Mouse (Mus musculus): Measurements from ENCODE around the gene Ocel1. TPM values are rescaled to one million over a fixed set of nuclear protein-coding genes. Genes with fewer than 3 reads are reported as not detected.
"Not testable (repeated sequence)": the region's sequence is repeated elsewhere in the genome, so short reads cannot be mapped to it uniquely, and the experiment has no call there.

Ocel1 gene
- total RNA-seq (2021), result 10 to 100 TPM; 14.3 to 17.9 TPM
- long read RNA-seq, partial matches to known transcripts, result 3 of 9 reads
- long read RNA-seq, other reads (novel, unspliced or antisense), result 3 of 9 reads

DNA sequence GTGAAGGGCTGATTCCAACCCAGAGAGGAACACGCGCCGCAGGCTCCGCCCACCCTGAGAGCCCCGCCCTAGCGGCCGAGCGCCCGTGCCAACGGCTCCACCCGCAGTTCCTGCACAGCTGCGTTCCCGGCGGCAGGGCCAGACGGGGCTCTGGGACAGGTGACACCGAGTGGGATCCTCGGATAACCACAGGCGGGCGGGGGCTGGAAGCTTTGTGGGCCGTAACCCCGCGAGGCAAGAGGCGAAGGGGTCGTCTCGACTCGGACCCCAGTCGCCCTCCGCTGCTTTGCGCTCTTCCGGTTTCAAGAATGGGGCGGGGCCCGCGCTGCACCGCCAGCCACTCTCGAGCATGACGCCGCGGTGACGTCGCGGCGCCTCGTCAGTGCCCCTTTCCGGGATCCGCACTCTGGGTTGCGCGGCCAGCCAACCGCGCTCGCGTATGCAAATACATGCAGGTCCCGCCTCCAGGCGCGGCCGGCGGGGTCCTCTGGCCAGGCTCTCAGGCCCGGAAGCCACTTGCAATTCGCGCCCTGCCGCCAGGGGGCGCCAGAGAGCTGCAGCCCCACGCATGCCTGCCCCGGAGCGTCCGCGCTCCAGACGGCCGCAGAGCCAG, at the start of gene Ocel1:
TSS of gene Ocel1 (plus strand) at position 63 of the 613 bp plus-strand sequence.
- DNase-seq (ENCODE audit: low spot score in 2 of 2), result peak; percentile 97 to 99

- peak in 1 of 2 experiments; percentile 20 for DNase-seq (ENCODE audit: low spot score in 2 of 2)
These were observed 48.2 kb upstream of the Ocel1 start for GRCm38 (mm10) chr8:71322939-71323338.

DNA sequence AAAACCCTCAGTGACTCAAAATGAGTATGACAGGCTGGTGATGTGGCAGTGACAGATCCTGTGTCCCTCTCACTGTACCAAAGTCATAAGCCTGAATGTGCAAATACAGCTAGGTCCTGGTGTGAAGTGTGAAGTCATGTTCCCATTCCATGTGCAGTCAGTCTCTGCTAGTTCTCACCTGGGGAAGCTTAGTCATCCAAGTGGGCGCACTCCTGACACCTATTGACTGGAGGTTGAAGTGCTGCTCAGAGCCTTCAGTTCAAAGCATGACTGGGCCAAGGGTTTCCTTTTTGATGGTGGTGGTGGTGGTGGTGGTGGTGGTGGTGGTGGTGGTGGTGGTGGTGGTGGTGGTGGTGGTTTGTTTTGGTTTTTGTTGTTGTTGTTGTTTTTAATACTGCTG, 46.2 kb upstream of the Ocel1 start:
- peak in 1 of 2 experiments; percentile 10 for DNase-seq (ENCODE audit: low spot score in 2 of 2)

DNA sequence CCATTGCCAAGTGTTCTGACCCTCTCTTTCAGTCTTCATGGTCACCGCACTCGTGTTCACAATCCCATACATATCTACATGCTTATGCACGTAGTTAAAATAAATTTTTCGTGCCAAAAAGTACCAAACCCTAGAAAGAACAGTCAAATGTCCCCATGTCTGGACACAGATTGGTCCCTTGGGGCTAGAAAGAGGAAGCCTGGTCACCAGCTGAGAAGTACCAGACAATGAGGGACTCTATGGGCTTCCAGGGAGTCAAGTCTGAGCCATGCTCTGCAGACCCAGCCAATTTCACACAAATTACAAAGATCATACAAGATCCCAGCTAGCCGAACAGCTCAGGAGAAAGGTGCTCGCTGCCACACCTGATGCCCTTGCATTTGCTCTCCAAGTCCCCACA, 33.3 kb upstream of the Ocel1 start:
- not testable (repeated sequence) for DNase-seq (ENCODE audit: low spot score in 2 of 2)

DNA sequence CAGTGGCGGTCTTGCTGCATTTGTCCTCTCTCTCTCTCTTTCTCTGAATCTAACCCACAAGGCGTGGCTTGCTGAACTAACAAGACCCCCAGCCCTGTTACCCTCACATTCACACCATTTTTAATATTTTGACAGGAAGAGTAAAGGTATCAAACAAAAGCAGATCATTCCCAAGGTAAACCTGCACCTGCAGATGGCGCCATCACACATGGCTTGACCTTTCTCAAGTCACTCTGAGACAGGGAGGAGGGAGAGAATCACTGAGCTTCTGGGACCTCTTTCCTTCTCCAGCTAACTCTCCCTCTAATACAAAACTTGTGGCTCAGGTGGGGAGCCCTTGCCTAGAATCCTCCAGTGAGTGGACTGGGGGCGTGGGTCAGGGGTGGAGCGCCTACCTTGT, 30.5 kb upstream of the Ocel1 start:
- DNase-seq (ENCODE audit: low spot score in 2 of 2), result no peak

DNA sequence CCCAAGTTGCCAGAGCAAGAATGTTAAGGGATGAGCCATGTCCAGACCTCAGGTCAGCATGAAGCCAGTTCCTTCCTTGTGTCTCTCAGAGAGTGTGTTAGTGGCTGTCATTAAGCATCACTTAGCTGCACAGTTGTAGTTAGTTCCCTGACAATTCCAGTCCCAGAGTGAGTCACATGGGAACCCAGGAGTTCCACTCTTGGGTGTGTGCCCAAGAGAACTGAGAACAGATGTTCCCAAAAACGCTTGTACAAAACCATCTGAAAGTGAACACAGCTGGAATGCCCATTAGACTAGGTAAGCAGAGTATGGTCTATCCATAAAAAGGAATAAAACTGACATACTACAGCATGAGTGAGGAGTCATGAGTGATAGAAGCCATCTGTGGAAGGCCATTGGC, 24.5 kb upstream of the Ocel1 start:
- no peak for DNase-seq (ENCODE audit: low spot score in 2 of 2)

- DNase-seq (ENCODE audit: low spot score in 2 of 2), result no peak
These were observed 20.0 kb upstream of the Ocel1 start for GRCm38 (mm10) chr8:71351117-71351516.

DNA sequence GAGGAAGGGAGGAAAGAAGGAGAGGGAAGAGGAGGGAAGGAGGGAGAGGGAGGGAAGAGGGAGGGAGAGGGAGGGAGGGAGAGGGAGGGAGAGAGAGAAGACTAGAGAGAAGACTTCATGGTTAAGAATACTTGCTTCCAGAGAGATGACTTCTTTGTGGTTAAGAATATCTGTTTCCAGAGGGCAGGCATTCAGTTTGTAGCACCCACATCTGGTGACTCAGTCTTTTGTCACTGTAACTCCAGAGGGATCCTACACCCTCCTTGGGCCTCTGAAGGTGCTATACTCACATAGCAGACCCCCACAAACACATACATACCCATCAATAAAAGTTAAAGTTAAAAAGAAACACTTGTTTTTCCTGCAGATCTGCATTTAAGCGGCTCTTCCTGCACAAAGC, 19.6 kb upstream of the Ocel1 start:
- no peak for DNase-seq (ENCODE audit: low spot score in 2 of 2)

DNA sequence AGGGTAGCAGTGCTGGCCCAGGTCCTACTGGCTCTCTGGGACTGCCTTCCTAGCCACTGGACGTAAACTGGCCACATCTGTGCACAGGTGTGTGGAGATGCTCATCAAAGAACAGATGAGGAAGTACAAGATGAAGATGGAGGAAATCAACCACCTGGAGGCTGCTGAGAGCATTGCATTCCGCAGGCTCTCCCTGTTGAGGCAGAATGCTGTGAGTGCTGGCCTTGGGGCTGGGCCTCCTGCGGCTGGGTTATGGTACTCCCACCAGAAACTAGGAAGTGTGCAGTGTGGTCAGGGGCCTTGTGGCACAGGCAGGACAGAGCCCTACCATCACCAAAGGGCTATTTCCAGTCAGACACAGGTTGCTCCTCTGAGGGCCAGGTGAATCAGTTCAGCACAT, 13.1 kb upstream of the Ocel1 start:
- DNase-seq (ENCODE audit: low spot score in 2 of 2), result no peak

GRCm38 (mm10) chr8:71366771-71367528, 4.1 kb upstream of the Ocel1 start, which contains the start of gene Use1:
Use1 (plus strand) TSS chr8:71366848.
- peak; percentile 91 to 95 for DNase-seq (ENCODE audit: low spot score in 2 of 2)

DNA sequence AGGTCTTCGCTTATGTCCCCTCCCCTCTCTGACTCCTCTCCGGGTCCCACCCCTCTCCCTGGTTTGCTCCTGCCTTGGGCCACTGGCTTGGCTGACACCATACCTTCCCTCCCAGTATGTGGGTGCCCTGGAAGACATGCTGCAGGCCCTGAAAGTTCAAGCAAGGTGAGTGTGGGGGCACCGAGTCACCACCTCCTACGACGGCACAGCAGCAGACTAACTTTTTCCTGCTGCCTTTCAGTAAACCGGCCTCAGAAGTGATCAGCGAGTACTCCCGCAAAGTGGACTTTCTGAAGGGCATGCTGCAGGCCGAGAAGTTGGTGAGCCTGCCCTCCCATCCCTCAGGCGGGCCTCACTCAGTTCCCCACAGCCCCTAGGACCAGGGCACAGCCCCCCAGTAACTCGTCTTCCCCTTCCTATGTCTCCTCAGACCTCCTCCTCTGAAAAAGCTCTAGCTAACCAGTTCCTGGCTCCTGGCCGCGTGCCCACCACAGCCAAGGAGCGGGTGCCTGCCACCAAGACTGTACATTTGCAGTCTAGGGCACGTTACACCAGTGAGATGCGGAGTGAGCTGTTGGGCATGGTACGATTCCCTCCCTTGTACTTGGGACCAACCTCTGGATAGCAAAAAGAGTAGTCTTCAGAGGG, 3.4 kb upstream of the Ocel1 start:
- no peak for DNase-seq (ENCODE audit: low spot score in 2 of 2)

GRCm38 (mm10) chr8:71368366-71368765, 2.7 kb upstream of the Ocel1 start:
- no peak for DNase-seq (ENCODE audit: low spot score in 2 of 2)

DNA sequence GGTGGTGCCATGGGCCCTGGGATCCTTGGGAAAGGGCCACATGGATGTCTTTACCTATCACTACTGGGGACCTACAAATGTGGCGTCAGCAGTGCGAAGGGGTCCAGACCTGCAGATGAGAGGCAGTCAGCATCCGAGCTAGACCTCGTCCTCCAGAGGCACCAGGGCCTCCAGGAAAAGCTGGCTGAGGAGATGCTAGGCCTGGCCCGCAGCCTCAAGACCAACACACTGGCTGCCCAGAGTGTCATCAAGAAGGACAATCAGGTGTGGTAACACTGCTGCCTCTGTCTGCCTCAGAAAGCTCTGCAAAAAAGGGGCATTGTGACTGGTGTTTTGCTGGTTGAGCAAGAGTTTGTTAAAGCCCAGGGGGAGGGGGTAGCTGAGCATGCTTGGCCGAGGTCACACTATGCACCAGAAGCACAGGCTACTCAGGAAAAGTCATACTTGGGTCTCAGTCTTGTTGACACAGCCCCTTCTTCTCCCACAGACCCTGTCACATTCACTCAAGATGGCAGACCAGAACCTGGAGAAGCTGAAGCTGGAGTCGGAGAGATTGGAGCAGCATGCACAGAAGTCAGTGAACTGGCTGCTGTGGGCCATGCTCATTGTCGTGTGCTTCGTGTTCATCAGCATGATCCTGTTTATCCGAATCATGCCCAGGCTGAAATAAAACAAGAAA, 1.9 kb upstream of the Ocel1 start:
- DNase-seq (ENCODE audit: low spot score in 2 of 2), result no peak

DNA sequence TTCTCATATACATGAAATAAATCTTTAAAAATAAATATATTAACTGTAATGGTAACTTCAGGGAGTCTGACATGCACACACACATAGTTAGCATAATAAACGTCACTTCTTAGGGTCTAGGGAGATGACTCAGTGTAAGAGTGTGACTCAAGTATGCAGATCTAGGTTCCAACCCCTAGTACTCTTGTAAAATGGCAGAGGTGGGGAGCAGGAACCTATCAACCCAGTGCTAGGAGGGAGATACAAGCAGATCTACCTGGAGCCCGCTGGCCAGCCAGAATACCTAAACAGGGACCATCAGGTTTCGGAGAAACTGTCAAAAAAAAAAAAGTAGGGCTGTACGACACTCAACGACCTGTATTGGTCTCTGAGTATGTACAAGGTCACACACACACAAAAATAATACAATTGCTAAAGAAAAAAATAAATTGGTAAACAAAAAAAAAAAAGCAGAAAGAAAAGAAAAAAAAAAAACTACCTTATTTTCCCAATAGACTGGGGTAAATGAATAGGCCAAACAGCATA, 325 bp upstream of the Ocel1 start:
- no peak for DNase-seq (ENCODE audit: low spot score in 2 of 2)

- DNase-seq (ENCODE audit: low spot score in 2 of 2), result no peak
These were observed 1.3 kb downstream of the Ocel1 start for GRCm38 (mm10) chr8:71372427-71372826.

- no peak for DNase-seq (ENCODE audit: low spot score in 2 of 2)
These were observed 1.9 kb downstream of the Ocel1 start for GRCm38 (mm10) chr8:71373000-71373399.

DNA sequence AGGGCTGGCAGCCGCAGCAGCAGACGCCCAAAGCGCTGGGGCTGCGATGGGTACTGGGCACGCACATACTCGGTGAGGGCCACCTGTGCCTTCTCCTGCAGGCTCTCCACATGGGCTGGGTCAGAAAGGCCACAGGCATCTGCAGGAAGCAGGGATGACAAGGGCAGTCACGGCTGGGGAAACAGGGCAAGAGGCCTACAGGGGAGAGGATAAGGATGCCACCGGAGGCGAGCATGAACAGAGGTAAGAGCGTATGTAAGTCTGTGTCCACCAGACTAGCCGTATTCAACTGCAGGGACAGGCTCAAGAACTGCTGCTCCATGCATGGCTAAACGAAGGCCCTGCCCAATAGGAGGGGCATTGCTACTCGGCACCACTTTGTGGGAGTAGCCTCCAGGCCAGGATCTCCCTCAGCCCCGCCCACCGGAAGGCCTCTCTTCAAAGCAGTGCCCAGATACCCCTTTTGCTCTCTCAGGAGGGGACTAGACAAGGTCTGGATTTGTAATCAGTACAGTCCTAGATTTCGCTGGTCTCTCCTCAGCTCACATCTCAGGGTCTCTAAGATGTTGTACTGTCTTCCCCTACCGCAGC, 3.6 kb downstream of the Ocel1 start:
- no peak for DNase-seq (ENCODE audit: low spot score in 2 of 2)

- peak in 1 of 2 experiments; percentile 46 for DNase-seq (ENCODE audit: low spot score in 2 of 2)
These were observed 4.7 kb downstream of the Ocel1 start for GRCm38 (mm10) chr8:71375581-71376422.

- no peak for DNase-seq (ENCODE audit: low spot score in 2 of 2)
These were observed 5.4 kb downstream of the Ocel1 start for GRCm38 (mm10) chr8:71376423-71377030.

GRCm38 (mm10) chr8:71379008-71379407, 7.9 kb downstream of the Ocel1 start:
- no peak for DNase-seq (ENCODE audit: low spot score in 2 of 2)
